8 mouse cellular contexts compared by ENCODE assay signal in genomic region chr12:8673121-8673973, GRCm38 (mm10). TPM values are rescaled to one million over a fixed set of nuclear protein-coding genes. Genes with fewer than 3 reads are reported as not detected.
DNase-seq lines count a peak whose midpoint lies in the region; ATAC-seq and TF ChIP-seq lines count a peak whose summit lies in the region.

No protein-coding gene starts in this region.

- peak overlapping the region; percentile 82 for H3K27ac ChIP-seq in heart, embryonic 15.5 days
- peak overlapping the region; percentile 83 for H3K27ac ChIP-seq in MEL (ENCODE audit: control insufficient read depth, low read depth, low read length)
- H3K27ac ChIP-seq in forebrain, embryonic 15.5 days (replicated peaks) = peak overlapping the region; percentile 94
- H3K27ac ChIP-seq in liver, embryonic 16.5 days (ENCODE audit: low read length) = peak overlapping the region; percentile 59

- peak overlapping the region; percentile 61 for H3K9ac ChIP-seq in heart, embryonic 15.5 days
- H3K9ac ChIP-seq in MEL (ENCODE audit: control insufficient read depth, low read depth, low read length, poor library complexity, severe bottlenecking) = peak overlapping the region; percentile 94
- peak overlapping the region; percentile 85 for H3K9ac ChIP-seq in forebrain, embryonic 15.5 days (replicated peaks)
- peak overlapping the region; percentile 69 for H3K9ac ChIP-seq in liver, embryonic 16.5 days (ENCODE audit: low read depth, low read length)

- H3K4me3 ChIP-seq in heart, embryonic 15.5 days = peak overlapping the region; percentile 97
- peak overlapping the region; percentile 60 to 74 for H3K4me3 ChIP-seq in MEL (ENCODE audit: control insufficient read depth in 1 of 2, insufficient read depth in 1 of 2, low read depth in 2 of 2, low read length in 2 of 2)
- H3K4me3 ChIP-seq in forebrain, embryonic 15.5 days = peak overlapping the region; percentile 60
- peak overlapping the region; percentile 96 for H3K4me3 ChIP-seq in liver, embryonic 16.5 days (ENCODE audit: low read depth, low read length)

- intact Hi-C loops in heart, postnatal 10 days (cut with DNase I) = loop anchor here (10.0 kb wide), 1 partner anchor 901 kb away; the partner anchor contains the start of gene Osr1

- TF ChIP-seq POLR2A in MEL (IDR thresholded peaks at IDR 0.05; ENCODE audit: control insufficient read depth in 1 of 2, insufficient read depth in 1 of 2, low read depth in 1 of 2, low read length in 2 of 2, poor library complexity in 1 of 2) = no peak; a peak in 1 of 4 replicates

- H3K4me1 ChIP-seq in heart, embryonic 15.5 days (replicated peaks) = peaks cover 29% of the 10 kb centered on the region
- H3K4me1 ChIP-seq in MEL (ENCODE audit: control insufficient read depth in 1 of 2, insufficient read depth in 2 of 2, low read length in 2 of 2) = peaks cover 9 to 10% of the 10 kb centered on the region in 2 experiments
- H3K4me1 ChIP-seq in forebrain, embryonic 15.5 days = peaks cover 30% of the 10 kb centered on the region
- peaks cover 20% of the 10 kb centered on the region for H3K4me1 ChIP-seq in liver, embryonic 16.5 days (ENCODE audit: control insufficient read depth, low read depth, low read length)

- TF ChIP-seq RAD21 in MEL (IDR thresholded peaks at IDR 0.05; ENCODE audit: low read depth, low read length) = no peak

- TF ChIP-seq CTCF in MEL (IDR thresholded peaks at IDR 0.05 in 2 of 3, conservative IDR thresholded peaks at IDR 0.05 in 1 of 3; ENCODE audit: control insufficient read depth in 1 of 3, insufficient read depth in 1 of 3, low read depth in 2 of 3, low read length in 3 of 3, poor library complexity in 1 of 3, severe bottlenecking in 1 of 3) = no peak

- peaks cover 38% of the 10 kb centered on the region for H3K79me2 ChIP-seq in MEL (ENCODE audit: control insufficient read depth, insufficient read depth, low read length, poor library complexity)

- no peaks in the 10 kb centered on the region for H3K27me3 ChIP-seq in heart, embryonic 15.5 days
- H3K27me3 ChIP-seq in MEL (ENCODE audit: control insufficient read depth in 1 of 2, insufficient read depth in 2 of 2, low read length in 2 of 2) = no peaks in the 10 kb centered on the region
- no peaks in the 10 kb centered on the region for H3K27me3 ChIP-seq in forebrain, embryonic 15.5 days
- no peaks in the 10 kb centered on the region for H3K27me3 ChIP-seq in liver, embryonic 16.5 days (ENCODE audit: control insufficient read depth, insufficient read depth, low read depth, low read length)

- H3K36me3 ChIP-seq in heart, embryonic 15.5 days = no peaks in the 10 kb centered on the region
- H3K36me3 ChIP-seq in MEL (ENCODE audit: control insufficient read depth in 1 of 2, insufficient read depth in 2 of 2, low read length in 2 of 2) = peaks cover 9 to 23% of the 10 kb centered on the region in 2 experiments
- H3K36me3 ChIP-seq in forebrain, embryonic 15.5 days = no peaks in the 10 kb centered on the region
- no peaks in the 10 kb centered on the region for H3K36me3 ChIP-seq in liver, embryonic 16.5 days (ENCODE audit: control insufficient read depth, insufficient read depth)

- DNase-seq in heart, postnatal 10 days = no peak
- peak; percentile 87 for DNase-seq in MEL (ENCODE audit: low read depth, low spot score)
- no peak for DNase-seq in frontal cortex, postnatal 25 days (ENCODE audit: low spot score in 2 of 2)
- DNase-seq in kidney, postnatal 25 days = no peak
- no peak for DNase-seq in cerebellum, postnatal 10 days

- WGBS in heart, embryonic 15.5 days = 39% methylated on average over 17 of the region's 17 CpGs
- WGBS in forebrain, embryonic 15.5 days = 31% methylated on average over 17 of the region's 17 CpGs
- WGBS in liver, embryonic 16.5 days (ENCODE audit: insufficient replicate concordance) = 33% methylated on average over 17 of the region's 17 CpGs

- peak overlapping the region; percentile 66 for H3K4me2 ChIP-seq in heart, embryonic 15.5 days
- peak overlapping the region; percentile 54 for H3K4me2 ChIP-seq in forebrain, embryonic 15.5 days (replicated peaks)
- peak overlapping the region; percentile 78 for H3K4me2 ChIP-seq in liver, embryonic 16.5 days (ENCODE audit: low read depth, low read length)

- TF ChIP-seq EP300 in MEL (IDR thresholded peaks at IDR 0.05; ENCODE audit: low read depth in 1 of 2, low read length in 2 of 2) = no peak

- H3K9me3 ChIP-seq in heart, embryonic 15.5 days (replicated peaks) = no peaks in the 10 kb centered on the region
- no peaks in the 10 kb centered on the region for H3K9me3 ChIP-seq in MEL (replicated peaks; ENCODE audit: insufficient read depth, low read length)
- H3K9me3 ChIP-seq in forebrain, embryonic 15.5 days = no peaks in the 10 kb centered on the region
- H3K9me3 ChIP-seq in liver, embryonic 16.5 days (replicated peaks; ENCODE audit: control insufficient read depth, low read length) = no peaks in the 10 kb centered on the region

- ATAC-seq in heart, embryonic 15.5 days (replicated peaks; ENCODE audit: insufficient number of reproducible peaks, insufficient read depth, low FRiP score, low read depth) = no peak; the same call in 1 of the 2 replicates
- no peak; the same call in none of the 2 replicates for ATAC-seq in forebrain, embryonic 15.5 days (replicated peaks)
- no peak for ATAC-seq in liver, embryonic 16.5 days (ENCODE audit: low read depth)

TF ChIP-seq in MEL, 35 proteins besides CTCF, POLR2A, EP300 and RAD21:
- TF ChIP-seq JUND (IDR thresholded peaks at IDR 0.05; ENCODE audit: low read depth, low read length) (no peak), NELFE (IDR thresholded peaks at IDR 0.05; ENCODE audit: low read depth, low read length) (no peak), CHD1 (IDR thresholded peaks at IDR 0.05; ENCODE audit: low read depth, low read length) (0 out of 2 replicates have a peak, but pooled peaks have one; percentile 39), ZNF384 (IDR thresholded peaks at IDR 0.05; ENCODE audit: low read depth, low read length) (peak; percentile 73), ELF1 (IDR thresholded peaks at IDR 0.05; ENCODE audit: low read depth, low read length) (peak; percentile 78), MAX (IDR thresholded peaks at IDR 0.05; ENCODE audit: low read length) (no peak), MYC (IDR thresholded peaks at IDR 0.05; ENCODE audit: low read depth, low read length) (peak; percentile 87; the same call in 1 of the 2 replicates), MXI1 (IDR thresholded peaks at IDR 0.05; ENCODE audit: low read depth, low read length) (peak; percentile 73; the same call in 1 of the 2 replicates), RCOR1 (IDR thresholded peaks at IDR 0.05; ENCODE audit: low read depth, low read length) (no peak), ZKSCAN1 (IDR thresholded peaks at IDR 0.05; ENCODE audit: low read depth, low read length) (no peak), SIN3A (IDR thresholded peaks at IDR 0.05; ENCODE audit: low read length) (peak; percentile 55; the same call in 1 of the 2 replicates), GABPA (IDR thresholded peaks at IDR 0.05; ENCODE audit: low read depth, low read length) (no peak), TBP (IDR thresholded peaks at IDR 0.05; ENCODE audit: low read depth, low read length) (peak; percentile 84), BHLHE40 (IDR thresholded peaks at IDR 0.05; ENCODE audit: borderline replicate concordance, low read depth, low read length) (no peak)

RNA-seq across cellular contexts. Expression of gene Pum2, which starts 0.6 kb away (rescaled TPM):
- 24.4 and 25.4 TPM in 2 replicates for polyA plus RNA-seq in heart, embryonic 15.5 days (2015; fragmentation: Nextera tagmentation; extraction: Ambion mirVana)
- total RNA-seq in heart, postnatal 10 days (2021) = 100 to 1,000 TPM; 136 to 147 TPM
- total RNA-seq in MEL (2012; rRNA removed) = 62.9 and 67.7 TPM in 2 replicates
- polyA plus RNA-seq in MEL (2012; ENCODE audit: insufficient read depth in 1 of 2, insufficient read length in 2 of 2, low read depth in 1 of 2, low replicate concordance in 2 of 2, missing spikeins in 1 of 2) = 100 to 1,000 TPM in 1 of 2 experiments, 10 to 100 TPM in 1; 87.8 to 140 TPM
- 66.5 and 67.7 TPM in 2 replicates for polyA plus RNA-seq in forebrain, embryonic 15.5 days (2015; fragmentation: Nextera tagmentation; extraction: Ambion mirVana)
- polyA plus RNA-seq in liver, embryonic 16.5 days (2015; fragmentation: Nextera tagmentation; extraction: Ambion mirVana) = 14.0 and 14.5 TPM in 2 replicates
